Mouse (Mus musculus) lung, adult 18-20 months (tissue): Measurements from ENCODE around the gene Rab8b.
A peak's percentile ranks its signal among the peaks of the same experiment; 100 is the strongest.
"Not testable (repeated sequence)": the region's sequence is repeated elsewhere in the genome, so short reads cannot be mapped to it uniquely, and the experiment has no call there.

Experiments used
- DNase-seq, 2 experiments: peaks; one replicate each; pipeline ENCODE4 v3.0.0; 2022; ENCODE audit warnings: mixed read lengths in 2 of 2

Gene Rab8b

DNA sequence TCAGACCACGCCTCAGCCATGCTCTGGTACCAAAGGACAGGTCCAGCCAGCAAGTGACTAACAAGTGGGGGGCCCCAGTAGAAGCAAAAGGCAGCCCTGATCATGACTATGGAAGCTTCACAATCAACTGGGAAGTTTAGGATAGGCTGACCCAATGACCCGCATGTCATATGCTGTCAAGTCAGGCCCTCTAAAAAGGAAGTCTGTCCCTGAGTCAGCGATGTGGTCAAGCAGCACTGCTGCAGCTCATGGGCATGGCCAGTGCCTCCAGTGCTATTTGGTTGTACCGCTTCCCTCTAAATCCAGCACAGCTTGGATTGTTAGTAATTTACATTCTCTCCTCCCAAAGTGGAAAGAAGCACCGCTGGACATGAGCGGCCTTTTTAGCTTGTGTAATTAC is 32.7 kb downstream of the Rab8b start:
- DNase-seq = peak; percentile 46 to 47

DNA sequence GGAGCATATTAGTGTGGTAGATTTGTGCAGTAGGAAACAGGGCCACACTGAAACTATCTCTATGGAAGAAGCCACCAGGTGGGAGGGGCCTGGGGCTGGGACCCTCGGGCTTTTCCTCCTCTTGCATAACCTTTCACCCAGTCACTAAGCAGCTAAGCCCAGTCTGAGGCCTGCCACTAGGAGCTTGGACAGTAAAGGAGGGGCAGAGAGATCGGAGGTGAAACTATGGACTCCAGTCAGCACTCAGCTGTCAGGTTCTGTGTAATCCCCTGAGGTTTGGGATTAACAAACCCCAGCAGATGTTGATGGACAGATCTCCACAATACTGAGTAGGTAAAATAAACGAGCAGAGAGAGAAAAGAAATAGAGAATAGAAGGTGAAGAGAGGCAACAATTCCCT is 33.1 kb downstream of the Rab8b start:
- no peak for DNase-seq

DNA sequence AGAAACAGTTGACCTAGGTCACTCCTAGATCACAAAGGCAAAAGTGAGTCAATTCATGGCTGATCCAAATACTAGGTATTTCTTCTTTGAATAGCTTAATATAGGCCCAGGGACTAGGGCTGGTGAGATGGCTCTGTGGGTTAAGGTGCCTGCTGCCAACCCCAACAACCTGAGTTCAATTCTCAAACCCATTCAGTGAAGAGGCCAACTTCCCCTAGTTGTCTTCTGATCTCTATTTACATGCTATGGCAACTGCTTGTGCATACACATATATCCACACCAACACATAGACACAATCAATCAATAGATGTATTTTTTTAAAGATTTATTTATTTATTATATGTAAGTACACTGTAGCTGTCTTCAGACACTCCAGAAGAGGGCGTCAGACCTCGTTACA is 34.9 kb downstream of the Rab8b start:
- no peak for DNase-seq

DNA sequence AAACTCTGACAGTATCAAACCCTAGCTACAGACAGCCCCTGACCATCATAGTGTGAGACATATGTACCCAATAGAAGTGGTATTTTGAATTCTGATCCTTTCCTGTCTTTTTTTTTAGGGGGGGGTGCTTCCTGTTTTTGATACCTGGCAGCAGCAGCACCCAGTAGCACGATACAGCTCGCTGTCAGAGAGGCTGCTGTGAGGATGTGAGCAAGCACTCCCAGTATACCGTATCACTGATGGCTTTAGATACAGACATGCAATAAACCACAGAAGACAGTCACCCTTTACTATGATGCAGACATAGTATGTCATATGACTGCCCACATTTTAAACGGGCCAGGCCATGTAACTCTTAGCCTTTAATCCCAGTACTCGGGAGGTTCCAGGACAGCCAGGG is 36.0 kb downstream of the Rab8b start:
- no peak for DNase-seq

DNA sequence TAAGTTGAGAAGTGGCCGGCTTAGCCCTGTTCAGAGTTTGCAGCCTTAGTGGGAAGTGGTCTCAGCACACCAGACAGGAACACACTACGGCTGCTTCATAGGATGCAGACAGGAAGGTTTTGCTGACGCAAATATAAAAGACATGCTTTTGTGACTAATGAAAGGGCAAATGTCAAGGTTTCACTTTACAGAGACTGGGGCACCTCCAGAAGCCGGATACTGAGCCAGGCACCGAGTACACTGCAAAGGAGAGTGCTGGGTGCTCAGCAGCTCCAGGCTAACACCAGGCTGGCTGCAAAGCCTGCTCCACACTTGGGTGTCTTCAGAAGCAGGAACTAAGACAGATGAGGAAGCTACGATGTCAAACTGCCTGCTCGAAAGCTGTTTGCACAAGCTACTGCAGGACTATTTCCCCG is 37.1 kb downstream of the Rab8b start:
- DNase-seq = peak in 1 of 2 experiments; percentile 30

DNA sequence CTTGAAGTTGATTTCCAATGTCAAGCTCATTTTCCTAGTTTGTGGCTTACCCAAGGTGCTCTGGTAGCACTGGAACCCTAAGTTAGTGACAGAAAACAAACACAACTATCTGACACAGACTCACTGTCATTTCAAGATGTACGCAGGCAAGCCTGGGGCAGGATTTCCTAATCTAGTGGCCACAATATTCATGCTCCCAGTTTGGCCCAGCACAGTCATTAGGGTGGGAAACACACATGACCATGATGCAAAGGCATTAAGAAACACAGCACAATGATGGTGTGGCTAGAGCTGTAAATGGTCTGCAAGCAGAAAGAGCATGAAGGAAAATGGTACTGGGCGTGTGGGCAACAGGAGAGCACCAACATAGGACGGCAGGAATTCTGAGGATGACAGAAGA is 37.6 kb downstream of the Rab8b start:
- peak in 1 of 2 experiments; percentile 34 for DNase-seq

DNA sequence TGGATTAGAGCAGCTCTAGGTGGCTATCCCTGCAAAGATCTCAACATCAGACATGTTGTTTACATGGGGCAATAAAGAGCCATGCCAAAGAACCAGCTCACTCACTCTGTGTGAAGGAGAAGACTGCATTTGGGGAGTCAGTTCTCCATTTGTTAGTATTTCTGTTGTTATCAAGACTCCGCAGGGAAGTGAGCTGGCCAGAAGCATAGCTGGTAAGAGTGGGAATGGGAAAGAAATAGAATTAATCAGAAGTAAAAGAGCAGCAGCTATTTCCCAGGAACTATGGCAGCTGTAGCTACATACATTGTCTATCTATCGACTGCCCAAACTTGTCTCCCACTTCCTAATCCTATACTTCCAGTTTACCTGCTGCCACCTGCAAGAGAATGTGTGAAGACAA is 38.7 kb downstream of the Rab8b start:
- no peak for DNase-seq

DNA sequence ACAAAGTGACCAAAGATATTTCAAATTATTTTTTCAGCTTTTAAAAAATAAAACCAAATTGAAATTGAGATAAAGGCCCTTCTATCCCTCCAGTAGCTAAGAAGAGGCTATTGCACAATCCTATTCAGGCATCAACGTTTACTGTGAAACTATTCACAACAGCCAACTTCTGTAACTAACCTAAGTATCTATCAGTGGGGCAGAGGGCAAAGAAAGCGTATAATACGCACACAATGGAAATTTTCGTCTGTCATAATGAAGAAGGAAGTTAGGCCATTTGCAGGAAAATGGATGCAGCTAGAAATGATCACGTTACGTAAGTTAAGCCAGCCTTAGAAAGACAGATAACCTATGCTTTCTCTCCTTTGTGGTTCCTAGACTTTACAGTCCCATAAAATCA is 40.0 kb downstream of the Rab8b start:
- no peak for DNase-seq

DNA sequence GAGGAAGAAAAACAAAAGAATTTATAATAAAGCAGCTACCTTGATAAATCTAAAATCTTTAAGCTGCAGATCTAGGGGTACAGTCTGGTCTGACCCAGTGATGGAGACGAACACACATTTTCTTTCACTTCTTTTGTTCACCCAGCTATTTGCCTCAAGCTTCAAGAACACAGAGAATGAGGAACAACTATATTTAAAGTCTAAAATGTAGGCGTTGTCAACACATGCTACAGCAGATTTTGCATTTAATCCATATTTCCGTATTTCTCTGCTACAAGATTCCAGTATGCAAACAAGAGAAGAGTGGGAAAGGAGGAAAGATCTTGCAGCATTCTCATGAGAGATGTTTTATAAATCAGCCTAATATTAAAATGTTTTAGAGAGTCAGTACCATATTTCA is 40.6 kb downstream of the Rab8b start:
- no peak for DNase-seq

DNA sequence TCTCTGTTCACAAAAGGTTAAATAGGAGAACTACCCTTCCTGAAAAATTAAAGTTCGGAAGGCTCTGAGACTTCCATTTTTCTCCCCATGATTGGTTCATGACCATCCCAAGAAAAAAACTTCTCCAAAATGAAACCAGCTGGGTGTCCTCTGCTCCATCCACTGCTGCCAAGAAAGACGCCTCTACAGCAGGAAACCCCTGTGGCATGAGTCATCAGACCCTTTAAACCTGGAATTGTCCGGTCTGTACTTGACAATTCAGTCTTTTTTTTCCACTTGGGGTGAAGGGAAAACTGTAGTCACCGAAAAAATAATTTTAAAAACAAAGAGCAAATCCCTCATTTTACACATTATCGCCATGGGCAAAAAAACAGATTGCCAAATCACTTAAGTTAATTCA is 42.9 kb downstream of the Rab8b start:
- peak in 1 of 2 experiments; percentile 64 for DNase-seq

DNA sequence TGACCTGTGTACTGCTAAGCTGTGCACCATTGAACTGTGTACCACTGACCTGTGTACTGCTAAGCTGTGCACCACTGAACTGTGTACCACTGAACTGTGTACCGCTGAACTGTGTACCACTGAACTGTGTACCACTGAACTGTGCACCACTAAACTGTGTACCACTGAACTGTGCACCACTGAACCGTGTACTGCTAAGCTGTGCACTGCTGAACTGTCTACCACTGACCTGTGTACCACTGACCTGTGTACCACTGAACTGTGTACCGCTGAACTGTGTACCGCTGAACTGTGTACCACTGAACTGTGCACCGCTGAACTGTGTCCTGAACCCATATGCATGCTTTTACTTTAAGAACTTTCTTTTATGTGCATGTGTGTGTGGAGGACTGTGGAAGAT is 45.2 kb downstream of the Rab8b start:
- DNase-seq = no peak

DNA sequence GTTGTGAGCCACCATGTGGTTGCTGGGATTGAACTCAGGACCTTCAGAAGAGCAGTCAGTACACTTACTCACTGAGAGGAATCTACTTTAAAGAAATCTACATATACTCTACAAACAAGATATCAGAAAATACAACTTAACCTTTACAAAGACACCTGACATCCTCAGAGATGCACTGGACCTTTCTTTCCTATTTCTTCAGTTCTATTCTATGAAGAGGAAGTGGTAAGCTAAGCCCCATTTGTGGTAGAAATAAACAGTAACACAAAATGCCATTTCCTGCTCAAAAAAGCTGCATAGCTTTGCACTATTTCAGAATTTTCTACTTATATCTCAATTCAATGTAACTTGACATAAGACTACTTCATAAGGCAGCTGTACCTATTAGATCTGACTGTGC is 46.0 kb downstream of the Rab8b start:
- no peak for DNase-seq

DNA sequence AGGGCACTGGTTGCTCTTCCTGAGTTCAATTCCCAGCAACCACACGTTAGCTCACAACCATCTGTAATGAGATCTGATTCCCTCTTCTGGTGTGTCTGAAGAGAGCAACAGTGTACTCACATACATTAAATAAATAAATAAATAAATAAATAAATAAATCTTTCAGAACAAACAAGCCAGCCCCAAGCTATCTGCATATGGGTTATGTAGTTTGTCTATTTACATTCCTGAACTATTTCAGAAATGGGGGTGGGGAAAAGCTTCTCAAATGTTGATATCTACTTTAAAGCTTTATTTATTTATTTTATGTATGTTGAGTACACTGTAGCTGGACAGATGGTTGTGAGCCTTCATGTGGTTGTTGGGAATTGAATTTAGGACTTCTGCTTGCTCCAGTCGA is 46.5 kb downstream of the Rab8b start:
- not testable (repeated sequence) for DNase-seq

DNA sequence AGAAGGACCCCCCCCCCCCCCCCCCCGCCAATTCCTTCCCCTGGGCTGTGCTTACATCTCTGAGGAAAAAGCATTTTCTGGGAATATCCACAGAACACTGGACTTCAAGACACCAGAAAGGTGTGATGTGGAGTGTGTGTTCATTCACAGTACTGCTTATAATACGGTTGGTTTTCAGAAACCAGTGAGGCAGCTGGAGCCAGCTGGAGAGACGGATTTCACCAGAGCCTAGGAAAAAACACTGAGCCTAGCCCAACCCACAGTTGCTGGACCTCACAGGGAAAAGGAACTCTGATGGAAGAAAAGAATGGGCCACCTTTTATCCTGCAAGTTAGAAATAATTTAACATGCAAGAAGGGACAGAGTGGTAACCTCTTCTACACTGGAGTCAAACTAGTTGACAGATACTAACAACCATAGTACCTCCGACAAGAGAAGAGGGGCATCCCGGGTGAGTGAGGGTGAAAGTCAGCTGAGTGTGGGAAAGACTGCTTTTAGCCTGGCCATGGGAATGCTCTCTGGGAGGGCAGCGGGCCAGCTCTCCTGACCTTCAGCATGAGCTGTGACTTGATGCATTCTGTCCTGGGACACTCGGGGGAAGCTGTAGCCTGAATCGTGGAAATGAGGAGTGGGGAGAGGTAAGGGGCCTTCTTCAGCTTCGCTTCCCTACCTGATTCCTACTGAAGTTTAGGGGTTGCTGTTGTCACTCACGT is 47.3 kb downstream of the Rab8b start:
- DNase-seq = peak; percentile 48 to 65

DNA sequence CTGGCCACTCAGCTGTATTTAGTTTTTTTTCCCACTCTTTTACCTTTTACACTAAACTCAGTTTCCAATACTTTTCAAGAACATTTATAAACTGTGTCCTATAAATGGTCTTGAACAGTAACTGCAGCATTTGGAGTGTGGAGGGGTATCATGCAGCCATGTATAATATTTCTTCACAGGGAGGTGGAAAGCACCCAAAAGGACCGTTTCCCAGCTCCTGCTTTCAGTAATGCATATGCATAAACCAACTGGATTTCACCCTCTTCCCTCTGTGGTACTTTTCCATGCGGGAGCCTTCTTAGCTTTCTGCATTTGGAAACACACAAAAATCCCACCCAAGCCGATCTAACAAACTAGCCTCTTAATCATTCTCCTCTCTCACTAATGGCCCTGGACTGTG is 54.8 kb downstream of the Rab8b start:
- DNase-seq = no peak

DNA sequence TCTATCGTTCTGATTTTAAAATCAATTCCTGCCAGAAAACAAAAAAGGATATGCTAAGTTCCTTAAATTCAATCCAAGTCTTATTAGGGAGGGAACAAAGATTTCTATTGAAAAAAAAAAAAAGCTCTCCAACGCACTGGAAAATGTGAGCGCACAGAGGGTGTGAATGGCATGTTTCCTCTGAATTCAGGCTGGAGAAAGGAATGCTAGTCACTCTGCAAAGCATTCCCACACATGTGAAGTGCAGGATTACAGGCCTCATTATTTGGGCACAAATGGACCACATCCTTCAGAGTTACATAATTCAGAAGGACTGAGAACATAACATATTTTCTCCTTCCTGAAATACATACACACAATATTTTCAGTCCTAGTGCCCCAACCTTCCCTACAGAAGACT is 56.0 kb downstream of the Rab8b start:
- peak in 1 of 2 experiments; percentile 47 for DNase-seq

DNA sequence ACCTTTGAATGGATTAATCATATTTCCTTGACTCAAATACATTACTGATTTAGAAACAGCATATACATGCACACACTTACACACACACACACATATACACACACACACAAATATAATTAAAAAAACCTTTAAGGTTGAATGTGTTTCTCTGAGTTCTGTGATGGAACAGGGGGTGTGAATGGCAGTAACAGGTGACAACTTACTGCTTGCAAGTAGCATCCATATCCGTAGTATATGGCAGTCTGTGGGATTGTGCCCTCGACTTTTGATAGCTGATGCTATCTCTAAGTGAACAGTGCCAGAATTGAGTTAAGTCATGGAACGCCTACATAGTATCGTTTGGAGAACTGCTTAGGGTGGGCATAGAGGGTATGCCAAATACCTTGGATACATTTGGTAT is 57.3 kb downstream of the Rab8b start:
- no peak for DNase-seq

DNA sequence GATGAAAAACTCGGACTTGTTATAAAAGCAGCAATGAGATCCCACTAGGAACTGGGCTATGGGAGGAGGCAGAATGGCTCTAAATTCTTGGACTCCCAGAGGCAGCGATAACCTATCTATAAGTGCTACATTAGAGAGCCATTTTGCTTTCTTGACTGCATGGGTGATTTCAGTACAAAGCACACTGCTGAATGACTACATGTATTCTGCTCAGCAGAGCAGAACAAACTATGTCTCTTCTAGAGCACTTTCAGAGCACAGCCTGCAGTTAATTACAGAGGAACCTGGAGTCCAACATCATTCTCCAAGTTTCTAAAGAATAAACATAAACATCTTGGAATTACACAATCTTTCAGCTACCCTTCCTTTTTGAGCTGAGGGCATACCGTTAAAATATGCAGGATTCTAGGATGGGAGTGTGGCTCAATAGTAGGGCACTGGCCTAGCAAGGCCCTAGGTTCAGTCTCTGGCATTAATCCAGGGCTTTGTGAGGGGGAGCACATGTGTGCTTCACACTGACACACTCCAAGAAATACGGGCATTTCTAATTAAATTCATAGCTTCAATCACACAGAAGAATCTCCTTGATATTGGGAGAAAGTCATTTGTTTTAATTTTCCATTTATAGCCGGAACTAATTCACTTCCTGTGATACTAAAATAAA is 58.3 kb downstream of the Rab8b start:
- no peak for DNase-seq

DNA sequence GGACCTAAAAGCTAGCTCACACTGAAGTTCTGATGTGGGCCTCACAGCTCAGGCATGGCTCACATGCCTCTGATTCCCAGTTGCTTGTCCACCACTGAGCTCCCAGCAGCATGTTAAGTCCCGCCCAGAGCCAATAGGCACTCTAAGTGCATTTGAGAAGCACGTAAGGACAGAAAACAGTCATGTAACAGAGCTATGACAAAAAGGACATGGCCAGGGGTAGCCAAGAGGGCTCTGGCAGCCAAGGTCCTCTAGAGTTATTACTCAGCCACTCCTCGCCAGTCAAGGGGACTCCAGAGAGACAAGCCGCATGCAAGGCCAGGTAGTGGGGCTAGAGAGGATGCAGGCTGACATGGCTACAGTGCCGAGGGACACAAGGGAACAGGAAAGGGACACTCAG is 60.0 kb downstream of the Rab8b start:
- peak in 1 of 2 experiments; percentile 13 for DNase-seq

DNA sequence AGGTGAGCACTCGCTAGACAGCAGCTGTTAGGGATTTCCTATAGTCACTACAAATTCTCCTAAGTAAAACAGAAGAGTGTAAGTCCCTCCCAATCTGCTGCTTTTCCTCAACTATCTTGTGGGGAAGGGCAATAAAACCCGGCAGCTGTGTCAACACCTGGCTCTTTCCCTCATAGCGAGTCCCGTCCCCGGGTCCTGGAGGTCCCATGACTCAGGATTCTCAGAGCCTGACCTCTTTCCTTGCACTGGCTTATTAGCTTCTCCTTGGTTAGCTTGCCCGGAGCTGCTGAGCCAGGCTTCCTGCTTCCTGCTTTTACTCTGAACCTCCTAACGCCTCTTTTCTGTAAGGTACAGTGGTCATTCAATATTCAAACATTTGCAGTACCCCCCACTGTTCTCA is 63.6 kb downstream of the Rab8b start:
- DNase-seq = no peak

DNA sequence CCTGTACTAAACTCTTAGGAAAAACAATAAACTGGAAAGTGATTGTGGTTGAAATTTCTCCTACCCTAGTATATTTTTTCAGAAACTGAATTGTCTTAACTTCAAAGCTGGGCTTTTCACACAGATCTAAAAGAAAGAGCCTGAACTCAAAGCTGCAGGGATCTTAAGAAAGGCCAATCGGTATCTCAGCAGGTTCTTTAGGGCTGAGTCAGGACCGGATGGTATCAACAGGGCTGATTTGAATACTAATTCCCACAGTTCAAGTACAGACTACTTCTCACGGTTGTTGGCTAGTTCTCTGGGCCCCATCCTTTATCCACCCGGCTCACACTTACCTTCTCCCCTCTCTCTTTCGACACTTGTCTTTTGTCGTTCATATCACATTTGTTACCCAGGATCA is 66.9 kb downstream of the Rab8b start:
- no peak for DNase-seq

DNA sequence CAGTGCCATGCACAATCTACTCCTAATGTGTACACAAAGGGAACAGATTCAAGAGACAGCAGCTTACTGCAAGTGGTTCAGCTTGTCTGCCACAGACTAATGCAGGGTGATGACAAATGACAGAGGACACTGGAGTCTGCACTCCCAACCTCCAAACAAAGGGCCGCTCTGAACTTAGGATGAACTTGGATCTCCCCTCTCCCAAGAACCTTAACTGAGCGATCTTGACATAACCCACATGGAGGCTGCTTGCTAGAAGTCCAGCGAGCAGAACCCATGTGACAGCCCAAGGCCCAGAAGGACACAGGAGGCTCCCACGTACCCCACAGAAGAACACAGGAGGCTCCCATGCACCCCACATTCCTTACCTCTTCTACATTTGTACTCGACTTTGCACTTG is 68.5 kb downstream of the Rab8b start:
- no peak for DNase-seq

DNA sequence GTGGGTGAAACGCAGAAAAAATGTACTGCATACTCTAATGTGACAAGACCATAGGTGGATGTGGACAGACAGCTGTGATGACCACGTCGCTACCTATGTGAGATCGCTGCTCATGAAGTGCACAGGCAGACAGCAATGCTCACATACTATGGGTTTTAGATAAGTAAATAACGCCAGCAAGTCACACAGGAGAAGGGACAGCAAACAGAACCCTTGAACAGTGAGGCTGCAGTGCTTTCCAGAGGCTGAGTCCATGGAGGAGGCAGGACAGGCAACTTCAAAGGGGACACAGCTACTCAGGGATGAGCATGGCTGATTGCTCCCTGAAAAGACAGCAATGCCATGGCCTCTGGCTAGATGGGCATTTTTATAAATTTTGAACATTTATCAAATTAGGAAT is 72.7 kb downstream of the Rab8b start:
- no peak for DNase-seq

DNA sequence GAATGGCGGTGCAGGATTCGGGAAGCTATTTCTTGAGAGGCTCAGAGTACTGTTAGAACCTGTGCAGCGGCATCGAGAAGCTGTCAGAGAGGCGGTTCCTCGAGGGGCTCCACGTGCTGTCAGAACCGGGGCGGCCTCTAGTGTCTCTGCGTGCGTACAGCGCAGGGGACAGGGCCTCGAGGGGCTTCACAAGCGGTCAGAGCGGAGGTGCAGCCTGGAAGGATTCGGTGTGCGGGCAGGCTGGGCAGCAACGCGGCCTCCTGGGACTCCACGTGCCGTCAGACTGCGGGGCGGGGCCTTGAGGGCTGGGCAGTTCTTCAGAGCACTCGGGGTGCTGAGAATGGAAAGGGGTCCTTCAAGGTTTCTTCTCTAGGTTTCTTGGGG is 84.4 kb downstream of the Rab8b start:
- no peak for DNase-seq
